Mouse (Mus musculus) hindbrain, postnatal 0 days (tissue): ENCODE measurements around the gene Gipc1. TPM values are rescaled to one million over a fixed set of nuclear protein-coding genes. Genes with fewer than 3 reads are reported as not detected.
A peak's percentile ranks its signal among the peaks of the same experiment; 100 is the strongest.

Experiments used
- ATAC-seq: fragments of 200-750 bp; cut with Nextera tagmentation; 2 replicates; pipeline ENCODE4 v1.8.0; 2017; ENCODE audit warnings: mild to moderate bottlenecking, moderate TSS enrichment, moderate library complexity
- DNase-seq: peaks from one replicate; pipeline ENCODE4 v3.0.0-alpha.2; 2015; ENCODE audit warnings: low spot score
- H3K27ac ChIP-seq: fragments of 300-500 bp; sonication (generic); 2 replicates; pipeline ENCODE4 v1.5.1; 2014; ENCODE audit warnings: mild to moderate bottlenecking
- H3K27me3 ChIP-seq: fragments of 300-500 bp; sonication (generic); 2 replicates; pipeline ENCODE4 v1.6.1; 2014; ENCODE audit warnings: low read length, mixed read lengths; ENCODE audit not compliant: insufficient read depth
- H3K36me3 ChIP-seq: fragments of 300-500 bp; sonication (generic); 2 replicates; pipeline ENCODE4 v1.6.1; 2014; ENCODE audit warnings: low read length, mixed read lengths; ENCODE audit not compliant: insufficient read depth
- H3K4me1 ChIP-seq: fragments of 300-500 bp; sonication (generic); 2 replicates; pipeline ENCODE4 v1.6.1; 2014; ENCODE audit warnings: antibody characterized with exemption, low read length, mixed read lengths; ENCODE audit not compliant: insufficient read depth
- H3K4me2 ChIP-seq: fragments of 300-500 bp; sonication (generic); 2 replicates; pipeline ENCODE4 v1.6.1; 2014; ENCODE audit warnings: low read depth, mild to moderate bottlenecking, low read length, moderate library complexity, mixed read lengths
- H3K4me3 ChIP-seq: fragments of 300-500 bp; sonication (generic); 2 replicates; pipeline ENCODE4 v1.5.1; 2014; ENCODE audit warnings: low read length
- H3K9ac ChIP-seq: fragments of 300-500 bp; sonication (generic); replicated peaks from 2 replicates; pipeline ENCODE4 v1.6.1; 2014; ENCODE audit warnings: mild to moderate bottlenecking, low read length, moderate library complexity, mixed read lengths
- H3K9me3 ChIP-seq: fragments of 300-500 bp; sonication (generic); 2 replicates; pipeline ENCODE4 v1.6.1; 2016; ENCODE audit warnings: low read length, mixed read lengths
- CTCF ChIP-seq: IDR thresholded peaks from 2 replicates; pipeline ENCODE4 v1.5.1; 2016; ENCODE audit warnings: antibody characterized with exemption, control low read depth, low read depth
- WGBS: fragments of 180-500 bp; shearing (Covaris S2); extraction: QIAGEN DNeasy Blood & Tissue Kit; methylation state at CpG from one replicate; pipeline ENCODE4 v1.1.7; 2014; 5-methylcytosine and 5-hydroxymethylcytosine counted together
- polyA plus RNA-seq: library from polyadenylated mRNA; unstranded; fragments of >200 nt; fragmentation: Nextera tagmentation; extraction: Ambion mirVana; gene quantifications from 2 replicates; pipeline ENCODE4 v1.2.1, GENCODE M21; 2015
- total RNA-seq: library from RNA; depleted of rRNA; stranded (reverse); fragments of >200 nt; gene quantifications from 2 replicates; pipeline ENCODE4 v1.2.3, GENCODE M21; 2014

The Gipc1 gene
- total and polyA plus RNA-seq, 2 experiments from 2014 or later: 84.9 to 114 TPM

- 10% methylated on average over 23 of the region's 23 CpGs for WGBS
- H3K36me3 ChIP-seq: no peaks in the 10 kb centered on the region
- peak; percentile 91 for DNase-seq
These were observed 30.0 kb upstream of the Gipc1 start for GRCm38 (mm10) chr8:83622389-83622989.

GRCm38 (mm10) chr8:83623549-83623948, 28.9 kb upstream of the Gipc1 start:
- Histone ChIP-seq H3K27ac (no peak overlapping the region), H3K9ac (no peak overlapping the region), H3K4me2 (no peak overlapping the region), H3K4me3 (no peak overlapping the region), H3K4me1 (no peaks in the 10 kb centered on the region), H3K27me3 (no peaks in the 10 kb centered on the region), H3K9me3 (no peaks in the 10 kb centered on the region), H3K36me3 (no peaks in the 10 kb centered on the region)
- TF ChIP-seq CTCF: no peak
- DNase-seq (no peak), ATAC-seq (no peak)
- 88% methylated on average over 7 of the region's 7 CpGs for WGBS

More at GRCm38 (mm10) chr8:83622389-83622989, 30.0 kb upstream of the Gipc1 start:
- H3K27ac ChIP-seq: peak overlapping the region; percentile 51; the same call in 1 of the 2 replicates
- H3K27me3 ChIP-seq: no peaks in the 10 kb centered on the region
- peak overlapping the region; percentile 77 for H3K4me2 ChIP-seq
- peak; percentile 93 for TF ChIP-seq CTCF
- no peaks in the 10 kb centered on the region for H3K4me1 ChIP-seq
- H3K9ac ChIP-seq: peak overlapping the region; percentile 56
- ATAC-seq: peak; percentile 95
- no peaks in the 10 kb centered on the region for H3K9me3 ChIP-seq
- peak overlapping the region; percentile 37 for H3K4me3 ChIP-seq

GRCm38 (mm10) chr8:83624739-83625138, 27.7 kb upstream of the Gipc1 start:
- DNase-seq: peak; percentile 40
- TF ChIP-seq CTCF: peak; percentile 76
- Histone ChIP-seq H3K36me3 (no peaks in the 10 kb centered on the region), H3K4me3 (no peak overlapping the region), H3K27me3 (no peaks in the 10 kb centered on the region), H3K9me3 (no peaks in the 10 kb centered on the region), H3K4me2 (no peak overlapping the region), H3K4me1 (no peaks in the 10 kb centered on the region), H3K27ac (no peak overlapping the region), H3K9ac (no peak overlapping the region)
- 43% methylated on average over 3 of the region's 3 CpGs for WGBS
- ATAC-seq: no peak

- ATAC-seq (no peak), DNase-seq (no peak)
- Histone ChIP-seq H3K4me1 (no peaks in the 10 kb centered on the region), H3K4me3 (no peak overlapping the region), H3K9ac (no peak overlapping the region), H3K4me2 (no peak overlapping the region), H3K36me3 (no peaks in the 10 kb centered on the region), H3K9me3 (no peaks in the 10 kb centered on the region), H3K27ac (no peak overlapping the region), H3K27me3 (no peaks in the 10 kb centered on the region)
- TF ChIP-seq CTCF: no peak
- WGBS: 87% methylated on average over 6 of the region's 6 CpGs
These were observed 26.7 kb upstream of the Gipc1 start for GRCm38 (mm10) chr8:83625676-83626299.

- no peaks in the 10 kb centered on the region for H3K27me3 ChIP-seq
- DNase-seq (no peak), ATAC-seq (no peak)
- H3K9me3 ChIP-seq: peaks cover 5% of the 10 kb centered on the region; the same call in 1 of the 2 replicates
- no peak overlapping the region for H3K4me3 ChIP-seq
- H3K27ac ChIP-seq: no peak overlapping the region
- H3K4me2 ChIP-seq: no peak overlapping the region
- H3K4me1 ChIP-seq: no peaks in the 10 kb centered on the region
- H3K36me3 ChIP-seq: no peaks in the 10 kb centered on the region
- H3K9ac ChIP-seq: no peak overlapping the region
- no peak for TF ChIP-seq CTCF
- WGBS: 88% methylated on average over 7 of the region's 7 CpGs
These were observed 20.3 kb upstream of the Gipc1 start for GRCm38 (mm10) chr8:83632083-83632707.

GRCm38 (mm10) chr8:83638856-83639255, 13.6 kb upstream of the Gipc1 start:
- no peaks in the 10 kb centered on the region for H3K36me3 ChIP-seq
- no peak for TF ChIP-seq CTCF
- H3K4me1 ChIP-seq: no peaks in the 10 kb centered on the region
- H3K27me3 ChIP-seq: no peaks in the 10 kb centered on the region
- H3K9ac ChIP-seq: no peak overlapping the region
- ATAC-seq (no peak), DNase-seq (no peak)
- no peak overlapping the region for H3K4me3 ChIP-seq
- no peak overlapping the region for H3K4me2 ChIP-seq
- no peak overlapping the region for H3K27ac ChIP-seq
- WGBS: 64% methylated on average over 4 of the region's 4 CpGs
- H3K9me3 ChIP-seq: peaks cover 5% of the 10 kb centered on the region; the same call in 1 of the 2 replicates
